Mouse (Mus musculus): ENCODE data around the gene Endou.

GRCm38 (mm10) chr15:97746278-97746677 lies 15.1 kb upstream of the Endou start:
- TF ChIP-seq CTCF (IDR thresholded peaks at IDR 0.05; ENCODE audit: insufficient read depth, low read depth, low read length) = no peak
- no peak for TF ChIP-seq POLR2A (IDR thresholded peaks at IDR 0.05; ENCODE audit: insufficient read depth, low read depth, low read length)
